24 mouse cellular contexts compared by ENCODE assay signal in the genomic region with DNA sequence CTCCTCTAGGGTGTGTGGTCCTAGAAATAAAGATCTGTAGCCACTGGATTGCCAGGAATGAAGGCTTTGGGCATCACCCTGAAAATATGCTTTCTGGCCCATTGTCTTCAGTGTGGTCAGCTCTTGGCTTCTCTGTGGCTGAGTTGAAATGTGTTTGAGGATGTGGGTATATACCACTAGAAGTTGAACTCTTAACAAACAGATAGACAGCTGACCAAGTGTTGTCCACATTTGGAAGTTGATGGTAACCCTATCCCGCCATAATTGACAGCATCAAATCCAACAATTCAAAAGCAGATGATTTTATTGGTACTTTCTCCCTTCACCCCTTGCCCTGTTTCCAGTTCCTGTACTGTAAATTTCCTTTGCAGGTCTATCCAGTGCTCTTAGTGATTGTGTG.
"Had no signal": no experiment of that assay in that cellular context is flagged by ENCODE, and none has a peak within 500 bp of the region (broad histone marks: within the 10 kb centered on the region; RNA-seq: fewer than 3 reads in every experiment).

No protein-coding gene starts in this region.

- H3K4me2 ChIP-seq: heart, embryonic 11.5 days; heart, embryonic 13.5 days; heart, embryonic 15.5 days; hindbrain, embryonic 13.5 days; intestine, embryonic 15.5 days; limb, embryonic 12.5 days; liver, embryonic 11.5 days; liver, embryonic 13.5 days; liver, embryonic 15.5 days had no signal

- H3K4me1 ChIP-seq: intestine, embryonic 15.5 days; liver, embryonic 13.5 days; liver, embryonic 15.5 days had no signal

- H3K36me3 ChIP-seq: heart, embryonic 13.5 days; heart, embryonic 15.5 days; hindbrain, embryonic 13.5 days; intestine, embryonic 15.5 days; limb, embryonic 10.5 days; limb, embryonic 12.5 days; liver, embryonic 13.5 days; liver, embryonic 15.5 days had no signal

- H3K27me3 ChIP-seq: heart, embryonic 13.5 days; heart, embryonic 15.5 days; hindbrain, embryonic 13.5 days; intestine, embryonic 15.5 days; limb, embryonic 12.5 days; liver, embryonic 13.5 days; liver, embryonic 15.5 days had no signal

- H3K4me3 ChIP-seq: heart, adult 2 months; heart, embryonic 13.5 days; heart, embryonic 15.5 days; hindbrain, embryonic 13.5 days; intestine, embryonic 15.5 days; layer of hippocampus, adult 2 months; limb, embryonic 10.5 days; limb, embryonic 12.5 days; liver, embryonic 13.5 days; liver, embryonic 15.5 days had no signal

- H3K27ac ChIP-seq: heart, adult 2 months; heart, embryonic 13.5 days; heart, embryonic 15.5 days; hindbrain, embryonic 13.5 days; intestine, embryonic 15.5 days; layer of hippocampus, adult 2 months; limb, embryonic 10.5 days; limb, embryonic 12.5 days; liver, embryonic 13.5 days; liver, embryonic 15.5 days had no signal

- DNase-seq: gastrocnemius, postnatal 10 days; gastrocnemius, postnatal 25 days; heart, adult 11 months; heart, adult 2 months; heart, postnatal 14 days; heart, postnatal 36 days; kidney, adult 18-20 months; kidney, adult 8-10 months; kidney, postnatal 10 days; kidney, postnatal 25 days; kidney, postnatal 4 days; layer of hippocampus, postnatal 36 days; liver; liver, embryonic 13.5 days had no signal
